ENCODE assay signal across 8 mouse cellular contexts in the genomic region with DNA sequence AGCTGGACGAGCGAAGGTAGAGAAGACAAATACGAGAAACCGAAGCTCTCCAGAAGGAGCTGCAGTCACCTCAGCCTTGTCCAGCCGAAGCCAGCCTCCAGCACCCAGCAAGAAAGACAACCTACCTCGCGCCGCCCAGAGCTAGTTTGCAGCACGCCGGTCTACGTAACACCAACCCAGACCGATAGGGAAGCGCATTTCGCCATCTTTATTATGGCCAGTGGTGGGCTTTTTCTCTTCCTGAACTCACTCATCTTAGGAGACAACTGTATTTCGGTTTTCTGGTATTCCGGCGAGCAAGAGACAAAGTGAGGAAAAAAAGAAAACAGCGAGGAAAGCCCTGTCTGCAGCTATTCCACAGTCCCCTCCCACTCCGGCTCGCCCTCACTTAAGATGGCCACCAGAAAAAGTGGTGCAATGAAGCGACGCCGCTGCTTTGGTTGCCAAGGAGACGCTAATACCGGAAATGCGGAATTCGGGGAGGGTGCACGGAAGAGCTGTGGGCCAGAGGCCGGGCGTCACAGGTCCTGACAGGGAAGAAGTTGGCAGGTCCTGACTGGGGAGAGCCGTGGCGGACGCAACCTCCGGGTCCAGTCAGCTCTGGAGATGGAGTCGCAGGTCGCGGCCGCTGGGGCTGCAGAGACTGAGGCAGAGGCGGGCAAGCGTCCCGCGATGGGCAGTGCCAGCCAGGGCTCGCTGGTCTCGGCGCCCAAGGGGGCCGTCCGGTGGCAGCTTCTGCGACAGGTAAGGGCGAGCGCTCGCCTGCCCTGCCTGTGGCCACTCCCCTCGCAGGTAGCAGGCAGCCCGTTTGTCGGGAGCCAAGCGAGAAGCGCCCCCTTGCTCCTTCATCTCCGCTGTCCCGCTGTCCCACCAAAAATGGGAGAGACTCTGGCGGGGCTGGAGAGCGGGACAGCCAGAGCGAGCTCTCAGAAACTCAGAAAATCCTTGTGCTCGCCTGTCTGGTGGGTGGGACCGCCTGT. TPM values are rescaled to one million over a fixed set of nuclear protein-coding genes. Genes with fewer than 3 reads are reported as not detected.
DNase-seq lines count a peak whose midpoint lies in the region; ATAC-seq and TF ChIP-seq lines count a peak whose summit lies in the region.

A gene (minus strand): TSS at position 122 of the 980 bp plus-strand sequence.
A gene (plus strand): TSS at position 433 of the 980 bp plus-strand sequence.

- peak within 1 kb of the TSS; percentile 77 for H3K4me2 ChIP-seq in embryonic facial prominence, embryonic 13.5 days
- peak within 1 kb of the TSS; percentile 66 for H3K4me2 ChIP-seq in limb, embryonic 12.5 days
- peak within 1 kb of the TSS; percentile 89 for H3K4me2 ChIP-seq in midbrain, embryonic 15.5 days

- H3K4me3 ChIP-seq in embryonic facial prominence, embryonic 13.5 days = peak within 1 kb of the TSS; percentile 96
- H3K4me3 ChIP-seq in kidney, adult 2 months (ENCODE audit: insufficient read depth, low read depth, low read length) = peak within 1 kb of the TSS; percentile 93
- peak within 1 kb of the TSS; percentile 85 for H3K4me3 ChIP-seq in limb, embryonic 12.5 days (replicated peaks)
- H3K4me3 ChIP-seq in midbrain, embryonic 15.5 days = peak within 1 kb of the TSS; percentile 100
- peak within 1 kb of the TSS; percentile 87 for H3K4me3 ChIP-seq in spleen, adult 2 months (ENCODE audit: extremely low read depth, insufficient read depth, insufficient read length)

- peak within 1 kb of the TSS; percentile 85 for H3K27ac ChIP-seq in embryonic facial prominence, embryonic 13.5 days
- H3K27ac ChIP-seq in kidney, adult 2 months (ENCODE audit: insufficient read depth, low read depth, low read length) = peak within 1 kb of the TSS; percentile 81
- peak within 1 kb of the TSS; percentile 85 for H3K27ac ChIP-seq in limb, embryonic 12.5 days
- peak within 1 kb of the TSS; percentile 93 for H3K27ac ChIP-seq in midbrain, embryonic 15.5 days
- peak within 1 kb of the TSS; percentile 67 for H3K27ac ChIP-seq in spleen, adult 2 months (ENCODE audit: insufficient read depth, low read length)

- 0 out of 2 replicates have a peak, but pooled peaks have one; percentile 6 for TF ChIP-seq CTCF in kidney, adult 2 months (conservative IDR thresholded peaks at IDR 0.05; ENCODE audit: insufficient read depth, insufficient read length, low read depth, low read length)
- no peak for TF ChIP-seq CTCF in spleen, adult 2 months (IDR thresholded peaks at IDR 0.05; ENCODE audit: extremely low read depth, insufficient read depth, insufficient read length, insufficient replicate concordance)

- DNase-seq in 3134 (ENCODE audit: extremely low read depth, insufficient read length, low spot score) = peak; percentile 94
- peak; percentile 96 to 97 for DNase-seq in adrenal gland, postnatal 36 days
- DNase-seq in heart, adult 18-20 months = peak; percentile 97 to 98
- DNase-seq in kidney, adult 2 months = peak; percentile 98
- DNase-seq in spleen, adult 2 months (ENCODE audit: low read depth in 1 of 2, low spot score in 2 of 2) = peak; percentile 94 to 97

- peaks cover 19% of the 10 kb centered on the region for H3K4me1 ChIP-seq in embryonic facial prominence, embryonic 13.5 days
- H3K4me1 ChIP-seq in kidney, adult 2 months (ENCODE audit: control insufficient read depth, insufficient read depth, low read length) = peaks cover 6% of the 10 kb centered on the region; the same call in 1 of the 2 replicates
- H3K4me1 ChIP-seq in limb, embryonic 12.5 days (replicated peaks) = peaks cover 15% of the 10 kb centered on the region
- peaks cover 24% of the 10 kb centered on the region for H3K4me1 ChIP-seq in midbrain, embryonic 15.5 days
- no peaks in the 10 kb centered on the region for H3K4me1 ChIP-seq in spleen, adult 2 months (ENCODE audit: control insufficient read depth, insufficient read depth, insufficient read length)

- WGBS in embryonic facial prominence, embryonic 13.5 days = under 1% methylated on average over 62 of the region's 63 CpGs
- under 1% methylated on average over 63 of the region's 63 CpGs for WGBS in kidney, adult 2 months
- WGBS in limb, embryonic 12.5 days = under 1% methylated on average over 61 of the region's 63 CpGs
- WGBS in midbrain, embryonic 15.5 days = under 1% methylated on average over 63 of the region's 63 CpGs
- under 1% methylated on average over 61 of the region's 63 CpGs for WGBS in spleen, adult 2 months

- no peaks in the 10 kb centered on the region for H3K27me3 ChIP-seq in embryonic facial prominence, embryonic 13.5 days
- no peaks in the 10 kb centered on the region for H3K27me3 ChIP-seq in kidney, adult 2 months (replicated peaks; ENCODE audit: control insufficient read depth, insufficient read depth, low read length)
- no peaks in the 10 kb centered on the region for H3K27me3 ChIP-seq in limb, embryonic 12.5 days
- no peaks in the 10 kb centered on the region for H3K27me3 ChIP-seq in midbrain, embryonic 15.5 days (replicated peaks)
- H3K27me3 ChIP-seq in spleen, adult 2 months (ENCODE audit: control insufficient read depth, insufficient read depth, low read length) = no peaks in the 10 kb centered on the region

- H3K36me3 ChIP-seq in embryonic facial prominence, embryonic 13.5 days = no peaks in the 10 kb centered on the region
- H3K36me3 ChIP-seq in kidney, adult 2 months (ENCODE audit: control insufficient read depth, insufficient read depth, low read length) = no peaks in the 10 kb centered on the region
- H3K36me3 ChIP-seq in limb, embryonic 12.5 days = no peaks in the 10 kb centered on the region
- H3K36me3 ChIP-seq in midbrain, embryonic 15.5 days (replicated peaks) = no peaks in the 10 kb centered on the region
- no peaks in the 10 kb centered on the region; the same call in 1 of the 2 replicates for H3K36me3 ChIP-seq in spleen, adult 2 months (ENCODE audit: control insufficient read depth, insufficient read depth, low read length)

- peak; percentile 26 for TF ChIP-seq POLR2A in kidney, adult 2 months (IDR thresholded peaks at IDR 0.05; ENCODE audit: low read depth, low read length)
- peak; percentile 20; the same call in 1 of the 2 replicates for TF ChIP-seq POLR2A in spleen, adult 2 months (IDR thresholded peaks at IDR 0.05; ENCODE audit: low read depth, low read length)

- H3K9me3 ChIP-seq in embryonic facial prominence, embryonic 13.5 days = no peaks in the 10 kb centered on the region
- no peaks in the 10 kb centered on the region for H3K9me3 ChIP-seq in limb, embryonic 12.5 days
- H3K9me3 ChIP-seq in midbrain, embryonic 15.5 days = no peaks in the 10 kb centered on the region

- ATAC-seq in embryonic facial prominence, embryonic 13.5 days (ENCODE audit: insufficient number of reproducible peaks, insufficient read depth, low FRiP score, low TSS enrichment, low read depth) = peak; percentile 99
- peak; percentile 98 for ATAC-seq in limb, embryonic 12.5 days (ENCODE audit: insufficient number of reproducible peaks, insufficient read depth, low FRiP score, low TSS enrichment, low read depth)
- peak; percentile 99 for ATAC-seq in midbrain, embryonic 15.5 days (replicated peaks)

- H3K9ac ChIP-seq in embryonic facial prominence, embryonic 13.5 days = peak within 1 kb of the TSS; percentile 87
- H3K9ac ChIP-seq in limb, embryonic 12.5 days (replicated peaks) = peak within 1 kb of the TSS; percentile 68
- H3K9ac ChIP-seq in midbrain, embryonic 15.5 days = peak within 1 kb of the TSS; percentile 88

RNA-seq across cellular contexts. Expression of the first gene that starts in this region (rescaled TPM):
- 10 to 100 TPM; 35.6 to 37.2 TPM for total RNA-seq in adrenal gland, postnatal 36 days (2021)
- 26.0 and 28.5 TPM in 2 replicates for polyA plus RNA-seq in embryonic facial prominence, embryonic 13.5 days (2015; fragmentation: Nextera tagmentation; extraction: Ambion mirVana)
- 100 to 1,000 TPM; 115 to 119 TPM for total RNA-seq in heart, adult 18-20 months (2021)
- 15.2 and 18.0 TPM in 2 replicates for polyA plus RNA-seq in kidney, adult 2 months (2012; rRNA removed)
- 28.7 and 30.7 TPM in 2 replicates for polyA plus RNA-seq in limb, embryonic 12.5 days (2016; fragmentation: Nextera tagmentation; extraction: Ambion mirVana)
- 106 and 118 TPM in 2 replicates for polyA plus RNA-seq in midbrain, embryonic 15.5 days (2015; fragmentation: Nextera tagmentation; extraction: Ambion mirVana)
- 4.4 and 4.8 TPM in 2 replicates for polyA plus RNA-seq in spleen, adult 2 months (2012; rRNA removed)

RNA-seq across cellular contexts. Expression of the second gene that starts in this region (rescaled TPM):
- 1 to 10 TPM; 6.3 to 7.6 TPM for total RNA-seq in adrenal gland, postnatal 36 days (2021)
- 16.3 and 16.4 TPM in 2 replicates for polyA plus RNA-seq in embryonic facial prominence, embryonic 13.5 days (2015; fragmentation: Nextera tagmentation; extraction: Ambion mirVana)
- total RNA-seq in heart, adult 18-20 months (2021) = 1 to 10 TPM; 2.2 to 3.3 TPM
- polyA plus RNA-seq in kidney, adult 2 months (2012; rRNA removed) = 3.6 and 3.9 TPM in 2 replicates
- polyA plus RNA-seq in limb, embryonic 12.5 days (2016; fragmentation: Nextera tagmentation; extraction: Ambion mirVana) = 13.0 and 14.3 TPM in 2 replicates
- polyA plus RNA-seq in midbrain, embryonic 15.5 days (2015; fragmentation: Nextera tagmentation; extraction: Ambion mirVana) = 23.3 and 24.1 TPM in 2 replicates
- 2.8 and 3.3 TPM in 2 replicates for polyA plus RNA-seq in spleen, adult 2 months (2012; rRNA removed)

Comparison
In these comparisons a context has a peak if more than half of its experiments do, and no peak if none do; other contexts are left out.
1. Peak in every context shown above with its lines: DNase-seq, ATAC-seq, H3K4me3 ChIP-seq and H3K27ac ChIP-seq.